Mouse (Mus musculus): ENCODE data around the gene Bdh1.

- no peak for TF ChIP-seq CTCF (conservative IDR thresholded peaks at IDR 0.05; ENCODE audit: insufficient read depth, insufficient read length, low read depth, low read length)
- TF ChIP-seq POLR2A (IDR thresholded peaks at IDR 0.05; ENCODE audit: low read depth, low read length) = no peak
Measured at GRCm38 (mm10) chr16:31454013-31454412, 31.9 kb downstream of the Bdh1 start.

All from kidney, adult 2 months (tissue).